ENCODE assay signal across 17 mouse cellular contexts in genomic region chr15:93787361-93787760, GRCm38 (mm10).
"Had no signal": no experiment of that assay in that cellular context is flagged by ENCODE, and none has a peak within 500 bp of the region (broad histone marks: within the 10 kb centered on the region; RNA-seq: fewer than 3 reads in every experiment).

No protein-coding gene starts in this region.

- H3K27me3 ChIP-seq: lung, embryonic 15.5 days; midbrain, embryonic 13.5 days; midbrain, embryonic 15.5 days; neural tube, embryonic 12.5 days; stomach, embryonic 15.5 days had no signal

- H3K4me2 ChIP-seq: lung, embryonic 15.5 days; midbrain, embryonic 11.5 days; midbrain, embryonic 13.5 days; midbrain, embryonic 15.5 days; neural tube, embryonic 12.5 days; stomach, embryonic 15.5 days had no signal

- DNase-seq: lung, adult 2 months; lung, postnatal 14 days; lung, postnatal 36 days; right cerebral cortex, postnatal 14 days; thymus, adult 18-20 months; thymus, postnatal 14 days; thymus, postnatal 36 days had no signal

- ATAC-seq: lung, postnatal 0 days; midbrain, embryonic 13.5 days; midbrain, embryonic 15.5 days had no signal

- H3K9me3 ChIP-seq: lung, embryonic 15.5 days; midbrain, embryonic 13.5 days; midbrain, embryonic 15.5 days; neural tube, embryonic 12.5 days; stomach, embryonic 15.5 days had no signal

- H3K4me1 ChIP-seq: midbrain, embryonic 13.5 days; midbrain, embryonic 15.5 days; neural tube, embryonic 12.5 days; stomach, embryonic 15.5 days had no signal

- H3K9ac ChIP-seq: lung, embryonic 15.5 days; midbrain, embryonic 13.5 days; midbrain, embryonic 15.5 days; neural tube, embryonic 12.5 days; stomach, embryonic 15.5 days had no signal

- H3K36me3 ChIP-seq: lung, embryonic 15.5 days; midbrain, embryonic 13.5 days; midbrain, embryonic 15.5 days; neural tube, embryonic 12.5 days; stomach, embryonic 15.5 days had no signal

- H3K4me3 ChIP-seq: lung, embryonic 15.5 days; megakaryocyte, embryonic 14.5 days; midbrain, embryonic 13.5 days; midbrain, embryonic 15.5 days; neural tube, embryonic 12.5 days; stomach, embryonic 15.5 days had no signal

- H3K27ac ChIP-seq: lung, embryonic 15.5 days; macrophage; midbrain, embryonic 13.5 days; midbrain, embryonic 15.5 days; neural tube, embryonic 12.5 days; stomach, embryonic 15.5 days; stomach, postnatal 0 days had no signal
